Mouse (Mus musculus) erythroid progenitor cell, adult 5-6 weeks (primary cell): ENCODE results near the gene Fez2. TPM values are rescaled to one million over a fixed set of nuclear protein-coding genes. Genes with fewer than 3 reads are reported as not detected.

Experiments used
- ATAC-seq: replicated peaks from 2 replicates; pipeline ENCODE4 v1.8.0; 2016; ENCODE audit warnings: moderate number of reproducible peaks, mild to moderate bottlenecking, moderate TSS enrichment, inconsistent platforms; ENCODE audit not compliant: poor library complexity, low FRiP score, severe bottlenecking
- total RNA-seq, 2 experiments: library from RNA; stranded (forward) in 1 of 2; stranded (reverse) in 1 of 2; fragments of 150-400 nt in 1 of 2; fragments of 186-747, 209-891 nt in 1 of 2; gene quantifications; 2 replicates each; pipeline versions ENCODE4 v1.2.3 to v1.2.4; 2015 to 2017; ENCODE audit warnings: low replicate concordance in 2 of 2

Gene Fez2
- 5.9 and 14.8 TPM in 2 replicates for total RNA-seq (2015; ENCODE audit: low replicate concordance)
- total RNA-seq (2017; ENCODE audit: low replicate concordance): 9.6 and 10.7 TPM in 2 replicates

DNA sequence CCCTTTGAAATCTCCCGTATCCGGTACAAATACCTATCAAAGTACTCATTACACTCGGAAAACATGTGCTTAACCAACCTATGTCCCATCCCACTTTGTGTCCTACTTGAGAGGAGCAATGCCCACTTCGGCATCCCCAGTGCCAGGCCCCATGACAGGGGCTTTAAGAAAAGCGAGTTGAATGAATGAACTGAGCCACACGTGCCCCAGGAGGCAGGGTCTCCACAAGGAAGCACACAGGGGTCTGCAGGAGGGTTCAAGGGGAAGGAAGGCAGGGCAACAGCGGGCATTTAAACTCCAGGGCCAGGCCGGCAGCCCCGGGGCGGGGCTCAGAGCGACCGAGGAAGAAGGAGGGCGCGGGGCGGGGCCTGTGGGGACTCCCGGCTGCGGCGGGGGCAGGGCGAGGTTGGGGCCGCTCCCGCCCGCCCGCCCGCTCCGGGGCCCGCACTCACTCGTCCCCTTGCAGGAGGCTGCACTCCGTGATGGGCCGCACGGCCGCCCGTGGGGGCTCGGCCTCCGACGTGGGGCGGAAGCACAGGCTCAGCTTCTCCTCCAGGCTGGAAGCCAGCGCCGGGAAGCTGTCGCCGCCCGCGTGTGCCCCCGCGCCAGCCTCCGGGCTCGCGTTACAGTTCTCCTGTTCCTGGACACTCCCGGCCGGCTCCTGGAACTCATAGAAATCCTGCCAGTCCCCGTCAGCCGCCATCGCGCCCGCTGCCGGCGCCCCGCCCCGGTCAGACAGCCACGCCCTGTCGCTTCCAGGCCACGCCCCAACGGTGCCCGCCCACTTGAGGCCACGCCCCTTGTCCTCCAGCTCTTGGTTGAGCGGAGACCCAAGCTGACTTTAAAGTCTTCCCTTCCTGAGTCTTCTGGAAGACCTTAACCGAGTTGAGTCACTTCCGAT lies at the start of gene Fez2:
TSS of gene Fez2 (minus strand) at position 772 of the 901 bp plus-strand sequence.
- ATAC-seq: peak; percentile 94

DNA sequence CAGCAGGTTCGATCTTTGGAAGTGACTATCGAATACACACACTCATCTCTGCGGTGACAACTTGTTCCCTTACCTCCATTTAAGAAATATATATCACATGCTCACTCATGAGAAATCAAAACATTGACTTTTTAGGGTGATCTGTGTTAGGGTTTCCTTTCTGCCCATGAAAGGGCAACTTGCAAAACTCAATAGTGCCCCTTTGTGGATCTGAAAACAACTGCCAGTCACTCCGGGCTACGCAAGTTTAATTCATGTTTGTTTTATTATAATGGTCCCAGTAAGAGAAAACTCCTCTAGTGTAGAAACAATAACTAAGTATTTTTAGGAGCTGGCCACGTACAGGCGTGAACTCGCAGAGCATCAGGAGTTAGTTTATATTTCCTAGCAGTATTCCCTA lies 47.5 kb upstream of the Fez2 start:
- no peak for ATAC-seq

DNA sequence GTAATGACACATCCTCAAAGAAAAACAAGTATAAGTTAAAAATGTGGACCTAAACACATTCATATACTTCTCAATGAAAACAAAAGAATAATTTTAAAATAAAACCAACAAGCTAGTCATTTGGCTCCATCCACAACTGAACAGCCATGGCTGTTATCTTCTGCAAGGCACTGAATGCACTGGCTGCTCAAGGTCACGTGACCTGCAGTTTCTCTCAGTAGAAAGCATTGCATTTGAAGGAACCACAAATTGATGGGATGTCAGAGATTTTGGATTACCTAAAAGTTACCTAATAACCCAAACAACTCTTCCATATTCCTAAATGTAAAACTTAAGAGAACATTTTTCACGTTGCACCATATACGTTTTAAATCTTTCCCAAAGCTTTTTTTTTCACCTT lies 47.1 kb upstream of the Fez2 start:
- ATAC-seq: no peak

DNA sequence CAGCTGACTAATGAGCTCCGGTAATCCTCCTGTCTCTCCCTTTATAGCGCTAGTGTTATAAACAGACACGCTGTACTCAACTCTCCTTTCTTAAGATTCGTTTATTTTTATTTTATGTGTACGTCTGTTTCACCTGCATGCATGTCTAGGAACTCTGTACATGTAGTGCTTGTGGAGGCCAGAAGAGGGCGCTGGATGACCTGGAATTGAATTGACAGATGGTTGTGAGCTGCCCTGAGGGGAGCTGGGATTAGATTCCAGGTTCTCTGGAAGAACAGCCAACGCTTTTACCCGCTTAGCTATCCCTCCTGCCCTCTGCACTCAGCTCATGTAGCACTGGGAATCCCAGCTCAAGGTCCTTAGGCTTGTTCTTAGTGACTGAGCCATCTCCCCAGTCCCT lies 42.2 kb upstream of the Fez2 start:
- no peak for ATAC-seq

DNA sequence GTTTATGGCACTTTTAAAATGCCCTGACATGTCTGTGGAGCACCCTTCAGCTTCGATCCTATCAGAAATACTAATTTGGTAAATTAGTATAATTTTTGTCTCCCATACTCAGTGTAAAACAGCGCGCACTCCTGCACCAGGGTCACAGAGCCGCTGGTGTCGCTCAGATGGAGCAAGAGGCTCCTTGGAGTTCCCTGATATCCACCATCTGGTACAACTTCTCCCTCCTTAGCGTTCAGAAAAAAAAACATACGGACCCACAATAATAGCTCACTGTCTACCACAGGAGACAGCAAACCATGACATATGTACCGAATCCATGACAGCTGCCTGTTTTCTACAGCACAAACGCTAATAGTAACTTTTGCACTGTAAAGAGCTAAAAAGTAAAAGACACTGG lies 37.6 kb upstream of the Fez2 start:
- no peak for ATAC-seq

DNA sequence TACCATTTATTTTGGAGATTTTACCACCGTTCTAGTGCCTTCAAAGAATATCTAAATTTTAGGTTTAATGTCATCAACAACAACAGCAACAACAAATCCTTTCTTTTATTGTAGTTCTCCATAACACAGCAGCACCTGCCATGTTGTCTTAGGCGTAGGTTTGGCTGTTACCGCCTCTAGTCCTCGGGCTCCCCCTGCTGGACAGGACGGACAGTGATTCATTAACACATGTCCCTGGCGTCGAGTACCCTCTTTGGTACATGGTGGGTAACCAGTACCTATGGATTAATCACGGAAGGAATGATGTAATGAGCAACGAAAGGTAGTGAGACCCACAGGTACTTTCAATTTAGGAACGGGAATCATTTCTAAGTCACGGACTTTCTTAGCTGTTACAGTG lies 37.2 kb upstream of the Fez2 start:
- peak; percentile 79 for ATAC-seq

DNA sequence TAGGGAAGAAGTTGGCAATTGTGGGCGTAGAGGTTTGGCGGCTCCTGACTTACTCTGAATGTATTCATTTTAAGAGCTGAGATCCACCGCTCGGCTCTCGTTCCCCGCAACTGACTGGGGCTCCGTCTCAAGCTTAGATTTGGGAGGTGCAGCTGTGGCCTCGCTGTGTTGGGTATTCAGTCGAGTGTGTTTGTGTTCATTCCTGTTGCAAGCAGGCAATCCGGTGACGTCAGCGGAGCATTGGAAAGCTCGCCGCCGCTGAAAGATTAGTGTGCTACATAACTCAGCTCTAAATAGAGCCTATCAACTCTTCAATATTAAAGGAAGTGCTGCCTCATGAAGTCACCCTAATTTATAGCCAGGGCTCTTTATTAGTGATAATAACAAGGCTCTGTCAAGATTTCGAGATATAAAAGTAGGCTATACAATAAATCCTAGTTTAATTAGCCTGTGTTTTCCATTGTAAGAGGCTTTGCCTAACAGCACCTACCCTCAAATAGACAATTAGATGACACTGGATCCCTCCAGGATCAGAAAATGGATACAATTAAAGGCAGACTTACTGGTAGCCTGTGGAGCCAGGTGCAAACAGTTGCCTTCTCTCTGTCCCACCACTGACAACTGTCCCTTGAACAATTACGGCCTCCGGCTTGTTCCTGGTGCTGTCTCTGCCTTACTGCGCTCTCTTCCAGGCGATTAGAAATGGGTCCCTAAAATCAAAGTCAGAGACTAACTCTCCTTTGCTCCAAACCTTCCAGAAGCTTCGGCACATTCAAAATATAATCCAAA lies 36.4 kb upstream of the Fez2 start:
- no peak for ATAC-seq

DNA sequence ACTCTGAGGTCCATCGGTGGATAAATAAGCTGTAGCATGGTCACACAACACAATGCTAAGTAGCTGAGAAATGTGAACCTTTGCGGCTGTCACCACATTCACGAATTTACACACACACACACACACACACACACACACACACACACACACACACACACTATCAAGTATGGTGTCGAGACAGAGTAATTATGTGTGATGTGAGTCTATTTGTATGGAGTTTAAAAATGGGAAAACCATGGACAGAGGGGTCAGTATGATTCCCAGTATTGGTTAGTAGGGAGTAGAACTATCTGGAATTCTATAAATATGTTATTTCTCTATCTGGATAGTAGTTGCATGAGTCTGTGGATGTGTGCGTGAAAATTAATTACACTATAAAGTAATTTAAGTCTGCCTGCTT lies 35.6 kb upstream of the Fez2 start:
- no peak for ATAC-seq

DNA sequence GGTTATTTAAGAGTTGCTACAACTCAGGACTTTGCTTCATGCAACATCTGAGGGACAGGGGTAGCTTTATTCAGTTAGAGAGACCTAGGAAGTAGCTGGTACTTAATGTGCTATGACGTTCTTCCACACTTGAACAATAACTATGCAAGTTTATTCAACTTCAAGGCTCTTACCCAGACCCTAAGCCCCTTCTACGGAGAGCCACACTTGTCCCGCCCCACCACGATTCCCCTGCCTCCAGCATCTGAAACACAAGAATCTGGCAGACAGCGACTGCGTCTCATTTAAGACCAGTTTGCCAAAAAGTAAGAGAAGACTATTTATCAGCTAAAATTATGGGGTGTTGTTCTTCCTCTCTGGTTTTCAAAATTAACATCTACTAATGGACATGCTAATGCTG lies 33.9 kb upstream of the Fez2 start:
- ATAC-seq: no peak

DNA sequence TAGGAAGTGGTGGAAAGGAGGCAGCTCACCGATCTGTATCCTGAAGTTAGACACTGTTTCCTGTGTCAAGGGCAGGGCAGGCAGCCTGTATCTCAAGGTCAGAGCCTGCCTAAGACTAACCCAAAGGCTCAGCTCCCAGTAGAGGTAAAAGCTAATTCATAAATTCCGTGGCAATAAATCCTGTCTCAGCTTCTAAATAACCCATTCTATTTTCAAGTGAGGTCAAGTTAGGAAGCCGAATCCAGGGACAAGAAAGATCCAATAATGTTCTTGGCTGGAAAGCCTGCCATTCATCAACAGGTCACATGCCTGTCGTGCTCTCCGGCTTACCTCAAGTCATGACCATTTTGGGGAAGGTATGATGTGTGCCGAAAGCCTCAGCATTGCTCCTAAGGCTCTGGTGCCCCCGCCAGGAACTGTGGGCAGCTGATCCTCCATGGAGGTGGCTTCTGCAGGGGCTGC lies 33.4 kb upstream of the Fez2 start:
- no peak for ATAC-seq

DNA sequence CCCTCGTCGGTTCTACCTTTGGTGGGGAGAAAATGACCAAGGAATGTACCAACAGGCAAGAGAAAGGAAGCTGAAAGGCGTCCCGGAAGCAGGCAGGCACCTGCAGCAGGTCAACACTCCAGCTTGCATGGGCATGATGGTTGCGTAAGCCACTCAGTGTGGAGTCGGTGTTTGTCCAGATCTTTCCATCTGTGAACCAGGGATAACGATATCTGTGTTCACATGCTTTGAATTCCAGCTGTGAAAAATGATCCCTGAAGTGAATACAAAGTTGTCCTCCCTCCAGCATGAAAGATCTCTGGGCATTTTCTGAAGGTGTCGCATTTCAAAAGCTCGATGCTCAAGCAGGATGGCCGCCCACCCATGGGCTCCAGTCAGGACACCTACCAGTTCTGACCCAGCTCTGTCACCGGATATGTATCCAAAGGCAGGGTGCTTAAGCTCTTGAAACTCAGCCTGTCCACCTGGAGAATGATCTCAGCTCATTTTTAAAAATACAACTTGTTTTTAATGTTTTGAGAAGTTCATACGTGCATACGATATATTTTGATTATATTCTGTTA lies 31.8 kb upstream of the Fez2 start:
- no peak for ATAC-seq

DNA sequence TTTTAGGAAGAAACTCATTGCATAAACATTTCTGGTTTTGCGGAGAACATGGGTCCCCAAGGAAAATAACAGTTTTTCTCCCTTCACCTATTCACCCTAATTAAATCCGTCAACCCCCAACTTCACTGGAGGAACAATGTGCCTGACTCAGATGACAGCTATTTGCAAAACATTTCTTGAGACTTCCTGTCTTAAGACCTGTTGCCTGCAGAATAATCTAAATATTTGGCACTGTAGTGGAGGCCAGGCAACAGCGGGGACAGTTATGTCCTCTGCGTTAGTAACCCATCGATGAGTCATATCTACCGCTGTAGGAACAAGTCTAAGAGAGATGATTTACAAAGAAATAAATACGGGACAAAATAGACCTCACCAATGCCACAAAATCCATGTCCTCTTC lies 26.9 kb upstream of the Fez2 start:
- no peak for ATAC-seq

DNA sequence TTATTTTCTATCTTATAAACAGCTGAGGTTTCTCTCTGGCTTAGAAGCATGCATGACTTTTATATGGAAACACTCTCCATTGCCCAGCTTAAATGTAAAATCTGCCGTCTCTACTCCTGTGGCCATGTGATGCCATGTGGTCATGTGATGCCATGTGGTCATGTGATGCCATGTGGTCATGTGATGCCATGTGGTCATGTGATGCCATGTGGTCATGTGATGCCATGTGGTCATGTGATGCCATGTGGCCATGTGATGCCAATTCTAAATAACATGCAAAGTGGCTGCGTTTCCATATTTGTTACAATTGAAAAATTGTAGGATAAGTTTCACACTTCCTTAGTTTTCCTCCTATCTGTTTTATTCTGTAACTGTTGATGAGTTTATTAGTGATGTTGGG lies 22.8 kb upstream of the Fez2 start:
- ATAC-seq: no peak

DNA sequence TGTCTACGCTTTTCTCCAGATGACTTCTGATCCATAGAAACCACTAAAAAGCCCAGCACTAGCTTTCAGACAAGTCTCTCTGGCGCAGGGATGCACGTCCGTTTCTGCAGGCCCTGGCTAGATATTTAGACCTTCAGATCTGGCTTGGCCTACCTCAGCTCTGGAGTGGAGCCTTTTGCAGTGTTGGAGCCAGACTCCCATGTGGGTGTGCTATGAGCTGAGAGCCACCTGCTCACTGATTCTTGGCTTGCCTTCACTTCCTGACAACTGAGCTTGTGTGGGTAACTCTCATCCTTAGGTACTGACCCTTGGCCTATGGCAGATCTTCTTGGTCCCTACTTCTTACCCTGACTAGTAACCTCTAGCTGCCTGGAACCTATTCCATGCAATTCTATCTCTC lies 19.2 kb upstream of the Fez2 start:
- no peak for ATAC-seq

DNA sequence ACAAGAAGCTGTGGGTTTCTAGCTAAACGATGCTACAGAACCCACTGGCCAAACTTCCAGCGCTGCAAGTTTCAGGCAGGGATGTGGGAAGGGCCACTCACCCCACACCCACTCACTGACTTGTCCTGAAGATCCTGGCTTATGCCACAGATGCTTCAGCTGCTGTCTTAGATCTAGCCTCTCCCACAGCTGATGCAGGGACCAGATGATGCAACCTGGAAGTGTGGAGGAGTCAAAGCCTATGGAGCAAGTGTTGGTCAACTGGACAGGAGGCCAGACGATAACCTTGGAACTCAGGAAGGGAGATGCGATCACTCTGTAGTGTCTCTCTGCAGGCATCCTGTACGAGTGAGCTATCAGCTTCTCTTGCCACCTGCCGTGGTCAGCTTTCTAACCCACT lies 17.7 kb upstream of the Fez2 start:
- no peak for ATAC-seq

DNA sequence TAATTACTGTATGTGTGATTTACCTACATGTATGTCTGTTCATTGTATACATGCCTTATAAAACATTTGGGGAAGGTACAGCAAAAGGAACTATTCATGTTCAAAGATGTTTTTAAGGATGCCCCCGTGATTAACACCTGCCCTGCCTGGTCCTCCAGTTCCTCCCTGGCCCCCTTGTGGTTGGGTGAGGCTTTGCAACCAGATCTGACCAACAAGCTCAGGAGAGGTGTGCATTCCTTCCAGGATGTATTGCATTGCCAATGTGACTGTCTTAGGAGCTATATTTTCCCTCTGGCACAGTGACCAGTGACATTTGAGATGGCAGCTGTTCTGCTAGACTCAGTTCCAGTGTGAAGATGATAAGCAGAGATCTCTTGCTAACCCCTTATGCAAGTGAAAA lies 16.8 kb upstream of the Fez2 start:
- no peak; the same call in 1 of the 2 replicates for ATAC-seq

DNA sequence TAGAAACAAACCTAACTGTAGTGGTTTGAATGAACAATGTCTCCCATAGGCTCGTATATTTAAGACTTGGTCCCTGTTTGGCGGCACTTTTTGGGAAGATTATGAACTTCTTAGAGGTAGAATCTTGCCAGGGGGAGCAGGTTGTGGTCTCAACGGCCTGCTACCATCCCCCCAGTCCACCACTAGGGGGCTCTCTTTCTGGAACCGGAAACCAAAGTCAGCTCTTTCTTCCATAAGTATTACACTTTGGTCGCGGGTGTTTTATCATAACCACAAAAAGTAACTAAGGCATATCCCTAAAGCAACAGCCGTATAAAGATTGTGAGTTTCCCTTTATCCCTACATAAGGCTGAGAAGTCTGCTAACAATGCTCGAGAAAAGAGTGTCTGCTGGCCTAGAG lies 12.4 kb upstream of the Fez2 start:
- ATAC-seq: no peak

DNA sequence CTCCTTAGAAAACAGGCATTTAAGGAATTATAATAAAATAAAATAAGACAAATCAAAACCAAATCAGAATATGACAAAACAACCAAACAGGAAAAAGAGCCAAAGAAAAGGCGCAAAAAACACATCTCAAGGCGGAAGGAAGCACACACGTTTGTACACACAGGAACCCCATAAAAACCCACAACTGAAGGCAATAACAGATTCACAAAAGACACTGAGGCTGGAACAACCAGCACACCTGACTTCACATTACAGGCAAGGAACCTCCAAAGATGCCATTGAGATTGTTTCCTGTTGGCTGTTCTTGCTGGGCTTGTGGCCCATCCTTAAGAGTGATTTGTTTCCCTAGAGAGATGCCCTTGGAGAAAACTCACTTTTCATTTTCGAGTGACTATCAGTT lies 11.1 kb upstream of the Fez2 start:
- no peak for ATAC-seq

DNA sequence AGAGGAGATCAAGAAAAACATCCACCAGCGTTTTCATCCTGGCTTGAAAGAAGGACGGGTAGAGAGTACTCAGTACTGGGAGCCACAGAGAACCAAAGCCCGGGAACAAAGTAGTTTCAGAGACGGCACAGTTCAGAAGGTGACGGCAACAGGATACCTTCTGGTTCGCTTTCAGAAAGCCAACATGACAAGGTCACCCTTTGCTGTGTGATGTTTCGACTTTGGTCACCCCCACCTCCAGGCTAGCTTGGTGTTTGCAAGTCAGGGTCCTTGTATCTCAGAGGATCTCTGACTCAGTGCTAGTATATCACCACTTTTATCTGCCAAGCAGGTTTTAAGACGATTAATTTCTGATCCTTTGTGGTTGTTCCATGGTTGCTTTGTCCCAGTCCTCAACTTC lies 7.1 kb upstream of the Fez2 start:
- no peak for ATAC-seq

DNA sequence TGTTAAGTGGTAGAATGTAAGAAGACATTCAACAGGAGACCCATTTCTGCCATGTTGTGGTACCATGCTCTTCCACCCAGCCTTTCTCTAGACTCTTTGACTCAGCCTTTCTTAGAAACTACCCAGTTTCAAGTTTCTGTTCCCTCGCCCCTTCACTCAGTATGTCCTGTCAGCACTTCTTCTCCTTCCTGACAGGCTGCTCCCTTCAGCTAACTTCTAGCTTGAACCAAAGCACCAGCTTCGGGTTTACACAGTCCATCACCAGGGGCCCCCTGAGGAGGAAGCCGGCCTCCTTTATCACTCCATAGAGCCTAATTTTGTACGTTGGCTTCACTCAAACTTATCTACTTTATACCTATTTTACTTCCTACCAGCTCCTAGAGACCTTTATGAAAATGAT lies 1.3 kb upstream of the Fez2 start:
- no peak for ATAC-seq

DNA sequence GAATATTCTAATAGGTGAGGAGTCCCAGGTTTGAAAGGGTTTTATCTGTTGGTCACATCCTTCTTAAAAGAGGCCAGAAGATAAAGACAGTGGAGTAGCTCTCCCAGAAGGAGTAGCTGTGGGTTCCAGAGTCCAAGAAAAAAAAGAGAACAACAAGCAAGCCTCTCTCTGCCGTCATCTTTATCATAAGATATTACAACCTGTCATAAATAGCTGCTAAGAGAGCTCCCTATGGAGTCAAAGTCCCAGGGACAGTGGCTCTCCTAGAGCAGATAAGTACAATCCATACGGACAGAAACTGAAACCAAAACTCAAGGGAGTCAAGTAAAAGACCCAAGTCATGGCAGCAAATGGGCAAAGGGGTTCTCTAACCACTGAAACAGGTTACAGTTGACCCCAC lies 2.7 kb downstream of the Fez2 start:
- no peak for ATAC-seq
